Mouse (Mus musculus): ENCODE measurements around the gene Afap1l2. TPM values are rescaled to one million over a fixed set of nuclear protein-coding genes. Genes with fewer than 3 reads are reported as not detected.

The Afap1l2 gene
- polyA plus RNA-seq, 1 experiment from 2014 or later, result 1.3 TPM

DNA sequence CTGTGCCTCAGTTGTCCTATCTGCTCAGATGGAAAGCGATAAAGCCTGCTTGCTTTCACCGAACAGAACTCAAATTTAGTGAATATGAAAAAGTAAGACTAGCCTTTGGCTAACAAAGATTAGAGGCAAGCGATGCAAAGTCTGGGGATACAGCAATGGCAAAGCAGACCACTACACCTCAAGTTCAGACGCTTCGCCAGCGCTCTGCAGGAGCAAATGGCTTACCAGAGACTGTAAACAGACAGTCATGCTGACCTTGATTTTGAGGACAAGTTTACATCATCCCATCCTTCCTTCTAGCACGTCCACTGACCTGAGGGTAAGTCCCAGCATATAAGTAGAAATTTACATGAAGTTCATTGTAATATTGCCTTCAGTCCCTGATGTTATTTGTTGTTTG is 61.8 kb downstream of the Afap1l2 start:
- Histone ChIP-seq H3K9me3 (replicated peaks) (no peaks in the 10 kb centered on the region), H3K36me3 (no peaks in the 10 kb centered on the region), H3K4me3 (no peak overlapping the region), H3K4me1 (no peaks in the 10 kb centered on the region), H3K9ac (no peak overlapping the region), H3K4me2 (no peak overlapping the region), H3K27me3 (replicated peaks) (no peaks in the 10 kb centered on the region), H3K27ac (no peak overlapping the region)
- WGBS (ENCODE audit: insufficient replicate concordance), result 70% methylated on average over 7 of the region's 7 CpGs
- no peak for ATAC-seq

GRCm38 (mm10) chr19:56945621-56946020 is 62.4 kb downstream of the Afap1l2 start:
- H3K9me3 ChIP-seq (replicated peaks), result no peaks in the 10 kb centered on the region

DNA sequence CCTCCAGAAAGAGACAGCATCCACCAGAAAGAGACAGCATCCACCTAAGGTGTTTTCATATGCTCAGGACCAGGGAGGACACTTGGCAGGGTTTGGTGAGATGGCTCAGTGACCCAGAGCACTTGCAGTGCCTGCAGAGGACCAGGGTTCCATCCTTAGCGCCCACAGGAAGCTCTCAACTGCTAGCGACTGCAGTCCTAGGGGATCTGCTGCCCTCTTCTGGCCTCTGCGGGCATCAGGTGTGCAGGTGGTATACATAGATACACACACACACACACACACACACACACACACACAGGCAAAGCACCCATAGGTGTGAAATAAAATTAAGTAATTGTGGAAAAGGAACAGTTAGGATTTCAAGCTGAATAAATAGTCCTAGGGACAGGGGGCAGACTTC is 63.2 kb downstream of the Afap1l2 start:
- H3K27me3 ChIP-seq (replicated peaks), result no peaks in the 10 kb centered on the region
- no peak overlapping the region for H3K4me3 ChIP-seq
- H3K4me2 ChIP-seq, result no peak overlapping the region
- no peak overlapping the region for H3K27ac ChIP-seq
- 88% methylated on average over 3 of the region's 3 CpGs for WGBS (ENCODE audit: insufficient replicate concordance)
- H3K4me1 ChIP-seq, result no peaks in the 10 kb centered on the region
- H3K36me3 ChIP-seq, result no peaks in the 10 kb centered on the region
- no peak overlapping the region for H3K9ac ChIP-seq
- no peak for ATAC-seq
- H3K9me3 ChIP-seq (replicated peaks), result no peaks in the 10 kb centered on the region

More at GRCm38 (mm10) chr19:56945621-56946020, 62.4 kb downstream of the Afap1l2 start:
- ATAC-seq, result no peak
- H3K4me3 ChIP-seq, result no peak overlapping the region
- H3K36me3 ChIP-seq, result no peaks in the 10 kb centered on the region
- no peak overlapping the region for H3K4me2 ChIP-seq
- 65% methylated on average over 2 of the region's 2 CpGs for WGBS (ENCODE audit: insufficient replicate concordance)
- H3K27me3 ChIP-seq (replicated peaks), result no peaks in the 10 kb centered on the region
- H3K9ac ChIP-seq, result no peak overlapping the region
- no peak overlapping the region for H3K27ac ChIP-seq
- no peaks in the 10 kb centered on the region for H3K4me1 ChIP-seq

DNA sequence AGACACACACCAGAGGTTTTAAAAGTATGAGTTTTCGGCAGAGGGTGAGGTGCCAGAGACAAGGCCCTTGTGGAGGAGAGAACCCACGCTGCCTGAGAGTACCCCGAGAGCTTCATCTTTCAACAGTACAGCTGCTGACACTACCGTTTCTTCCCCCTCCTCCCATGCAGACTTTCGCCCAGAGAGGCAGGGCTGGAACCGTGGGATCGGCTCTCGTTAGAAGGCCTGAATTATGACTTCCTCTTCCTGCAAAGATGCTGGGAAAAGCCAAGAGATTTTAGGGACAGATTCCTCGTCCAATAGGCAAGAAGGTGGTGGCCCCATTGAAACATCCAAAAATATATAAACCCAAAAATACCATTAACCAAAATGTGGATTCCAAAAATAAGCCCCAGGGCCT is 63.8 kb downstream of the Afap1l2 start:
- WGBS (ENCODE audit: insufficient replicate concordance), result 54% methylated on average over 9 of the region's 9 CpGs
- no peaks in the 10 kb centered on the region for H3K36me3 ChIP-seq
- no peak overlapping the region for H3K4me3 ChIP-seq
- no peak overlapping the region for H3K9ac ChIP-seq
- H3K9me3 ChIP-seq (replicated peaks), result no peaks in the 10 kb centered on the region
- ATAC-seq, result no peak
- H3K4me2 ChIP-seq, result no peak overlapping the region
- no peaks in the 10 kb centered on the region for H3K4me1 ChIP-seq
- no peak overlapping the region for H3K27ac ChIP-seq
- H3K27me3 ChIP-seq (replicated peaks), result no peaks in the 10 kb centered on the region

GRCm38 (mm10) chr19:56942216-56942615 is 65.8 kb downstream of the Afap1l2 start:
- no peaks in the 10 kb centered on the region for H3K9me3 ChIP-seq (replicated peaks)
- ATAC-seq, result no peak
- WGBS (ENCODE audit: insufficient replicate concordance), result 69% methylated on average over 7 of the region's 7 CpGs

DNA sequence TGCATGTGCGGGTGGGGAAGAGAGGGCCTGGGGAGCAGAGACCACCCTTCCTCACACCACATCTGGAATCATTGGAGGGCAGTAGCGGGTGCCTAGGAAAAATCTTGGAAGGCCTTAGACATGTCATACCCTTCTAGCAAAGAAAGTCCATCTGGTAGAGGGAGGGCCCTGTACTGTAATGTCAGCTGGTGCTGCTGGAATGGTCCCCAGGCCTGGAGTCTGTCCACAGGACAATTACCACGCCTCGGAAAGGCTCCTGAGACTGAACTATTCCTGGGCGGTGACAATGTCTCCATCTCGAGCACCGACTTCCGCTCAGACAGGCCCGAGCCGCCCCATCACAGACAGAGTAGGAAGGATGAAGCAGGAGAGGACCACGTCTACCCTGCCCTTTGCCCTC is 67.5 kb downstream of the Afap1l2 start:
- H3K4me3 ChIP-seq, result no peak overlapping the region
- 75% methylated on average over 11 of the region's 11 CpGs for WGBS (ENCODE audit: insufficient replicate concordance)
- H3K9me3 ChIP-seq (replicated peaks), result no peaks in the 10 kb centered on the region
- H3K36me3 ChIP-seq, result no peaks in the 10 kb centered on the region
- ATAC-seq, result no peak
- no peak overlapping the region for H3K9ac ChIP-seq
- no peak overlapping the region for H3K4me2 ChIP-seq
- no peaks in the 10 kb centered on the region for H3K4me1 ChIP-seq
- H3K27ac ChIP-seq, result no peak overlapping the region
- H3K27me3 ChIP-seq (replicated peaks), result no peaks in the 10 kb centered on the region

More at GRCm38 (mm10) chr19:56942216-56942615, 65.8 kb downstream of the Afap1l2 start:
- no peak overlapping the region for H3K4me3 ChIP-seq
- no peaks in the 10 kb centered on the region for H3K4me1 ChIP-seq
- no peaks in the 10 kb centered on the region for H3K27me3 ChIP-seq (replicated peaks)
- no peaks in the 10 kb centered on the region for H3K36me3 ChIP-seq
- no peak overlapping the region for H3K4me2 ChIP-seq
- H3K27ac ChIP-seq, result no peak overlapping the region
- no peak overlapping the region for H3K9ac ChIP-seq

DNA sequence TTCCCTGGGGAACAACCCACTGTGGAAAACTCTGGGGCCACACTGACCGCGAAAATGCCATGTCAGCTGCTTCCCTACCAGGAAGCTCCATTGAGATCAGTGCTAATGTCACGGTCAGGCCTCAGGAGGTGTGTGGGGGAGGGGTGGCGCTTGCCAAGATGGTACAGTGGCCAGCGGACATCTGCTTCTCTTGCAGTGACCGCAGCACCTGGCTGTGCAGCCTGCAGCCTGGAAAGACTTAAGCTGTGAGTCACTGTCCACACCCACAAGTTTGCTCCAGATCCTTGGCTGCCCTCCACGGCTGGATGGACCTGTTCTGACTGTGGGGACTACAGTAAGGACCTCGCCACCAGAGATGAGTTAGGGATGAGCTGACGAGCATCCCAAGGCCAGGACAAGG is 68.2 kb downstream of the Afap1l2 start:
- no peak overlapping the region for H3K9ac ChIP-seq
- no peak overlapping the region for H3K27ac ChIP-seq
- no peaks in the 10 kb centered on the region for H3K4me1 ChIP-seq
- WGBS (ENCODE audit: insufficient replicate concordance), result 54% methylated on average over 9 of the region's 9 CpGs
- no peak overlapping the region for H3K4me2 ChIP-seq
- no peaks in the 10 kb centered on the region for H3K36me3 ChIP-seq
- H3K4me3 ChIP-seq, result no peak overlapping the region
- H3K27me3 ChIP-seq (replicated peaks), result no peaks in the 10 kb centered on the region
- ATAC-seq, result no peak
- no peaks in the 10 kb centered on the region for H3K9me3 ChIP-seq (replicated peaks)

DNA sequence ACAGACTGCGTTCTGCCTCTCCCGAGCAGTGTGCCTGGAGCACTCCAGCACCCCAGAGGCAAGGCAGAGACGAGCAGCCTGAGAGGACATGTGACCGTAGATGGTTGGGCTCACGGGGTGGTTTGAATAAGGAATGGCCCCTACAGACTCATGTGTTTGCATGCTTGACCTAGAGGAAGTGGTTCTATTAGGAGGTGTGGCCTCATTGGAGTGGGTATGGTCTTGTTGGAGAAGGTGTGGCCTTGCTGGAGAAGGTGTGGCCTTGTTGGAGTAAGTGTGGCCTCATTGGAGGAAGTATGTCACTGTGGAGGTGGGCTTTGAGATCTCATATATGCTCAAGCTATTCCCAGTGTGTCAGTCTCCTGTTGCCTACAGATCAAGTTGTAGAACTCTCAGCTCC is 70.1 kb downstream of the Afap1l2 start:
- Histone ChIP-seq H3K36me3 (no peaks in the 10 kb centered on the region), H3K27ac (no peak overlapping the region), H3K27me3 (replicated peaks) (no peaks in the 10 kb centered on the region), H3K4me2 (no peak overlapping the region), H3K9me3 (replicated peaks) (no peaks in the 10 kb centered on the region), H3K4me1 (no peaks in the 10 kb centered on the region), H3K4me3 (no peak overlapping the region), H3K9ac (no peak overlapping the region)
- 74% methylated on average over 5 of the region's 5 CpGs for WGBS (ENCODE audit: insufficient replicate concordance)
- ATAC-seq, result no peak

- Histone ChIP-seq H3K9ac (no peak overlapping the region), H3K27me3 (replicated peaks) (no peaks in the 10 kb centered on the region), H3K27ac (no peak overlapping the region), H3K36me3 (no peaks in the 10 kb centered on the region), H3K9me3 (replicated peaks) (no peaks in the 10 kb centered on the region), H3K4me2 (no peak overlapping the region), H3K4me1 (no peaks in the 10 kb centered on the region), H3K4me3 (no peak overlapping the region)
- ATAC-seq, result no peak
- 85% methylated on average over 8 of the region's 8 CpGs for WGBS (ENCODE audit: insufficient replicate concordance)
Measured at GRCm38 (mm10) chr19:56936253-56936652, 71.8 kb downstream of the Afap1l2 start.

GRCm38 (mm10) chr19:56935777-56936176 is 72.3 kb downstream of the Afap1l2 start:
- Histone ChIP-seq H3K9ac (no peak overlapping the region), H3K27ac (no peak overlapping the region), H3K4me3 (no peak overlapping the region), H3K36me3 (no peaks in the 10 kb centered on the region), H3K4me2 (no peak overlapping the region), H3K4me1 (no peaks in the 10 kb centered on the region), H3K27me3 (replicated peaks) (no peaks in the 10 kb centered on the region), H3K9me3 (replicated peaks) (no peaks in the 10 kb centered on the region)
- WGBS (ENCODE audit: insufficient replicate concordance), result 63% methylated on average over 7 of the region's 7 CpGs
- no peak for ATAC-seq

- no peak overlapping the region for H3K4me3 ChIP-seq
- no peak for ATAC-seq
- H3K27me3 ChIP-seq (replicated peaks), result no peaks in the 10 kb centered on the region
- no peak overlapping the region for H3K9ac ChIP-seq
- no peak overlapping the region for H3K27ac ChIP-seq
- no peak overlapping the region for H3K4me2 ChIP-seq
- WGBS (ENCODE audit: insufficient replicate concordance), result 70% methylated on average over 6 of the region's 6 CpGs
- no peaks in the 10 kb centered on the region for H3K36me3 ChIP-seq
- H3K9me3 ChIP-seq (replicated peaks), result no peaks in the 10 kb centered on the region
- H3K4me1 ChIP-seq, result no peaks in the 10 kb centered on the region
Measured at GRCm38 (mm10) chr19:56935111-56935510, 72.9 kb downstream of the Afap1l2 start.

DNA sequence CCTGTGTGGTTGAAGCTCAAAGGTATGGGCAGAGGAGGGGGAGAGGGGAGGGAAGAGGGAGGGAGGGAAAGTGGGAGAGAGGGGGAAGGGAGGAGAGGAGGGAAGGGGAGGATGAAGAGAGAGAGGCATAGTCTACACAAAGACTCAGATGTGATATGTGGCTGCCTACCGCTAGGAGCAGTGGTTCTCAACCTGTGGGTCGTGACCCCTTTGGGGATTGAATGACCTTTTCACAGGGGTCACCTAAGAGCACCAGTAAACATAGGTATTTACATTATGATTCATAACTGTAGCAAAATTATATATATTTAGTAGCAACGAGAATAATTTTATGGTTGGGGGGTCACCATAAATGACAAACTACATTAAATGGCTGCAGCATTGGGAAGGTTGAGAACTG is 74.2 kb downstream of the Afap1l2 start:
- H3K4me3 ChIP-seq, result no peak overlapping the region
- no peaks in the 10 kb centered on the region for H3K27me3 ChIP-seq (replicated peaks)
- no peak overlapping the region for H3K27ac ChIP-seq
- no peaks in the 10 kb centered on the region for H3K4me1 ChIP-seq
- no peaks in the 10 kb centered on the region for H3K9me3 ChIP-seq (replicated peaks)
- H3K36me3 ChIP-seq, result no peaks in the 10 kb centered on the region
- no peak overlapping the region for H3K4me2 ChIP-seq
- no peak overlapping the region for H3K9ac ChIP-seq
- ATAC-seq, result no peak
- WGBS (ENCODE audit: insufficient replicate concordance), result 65% methylated on average over 3 of the region's 3 CpGs

DNA sequence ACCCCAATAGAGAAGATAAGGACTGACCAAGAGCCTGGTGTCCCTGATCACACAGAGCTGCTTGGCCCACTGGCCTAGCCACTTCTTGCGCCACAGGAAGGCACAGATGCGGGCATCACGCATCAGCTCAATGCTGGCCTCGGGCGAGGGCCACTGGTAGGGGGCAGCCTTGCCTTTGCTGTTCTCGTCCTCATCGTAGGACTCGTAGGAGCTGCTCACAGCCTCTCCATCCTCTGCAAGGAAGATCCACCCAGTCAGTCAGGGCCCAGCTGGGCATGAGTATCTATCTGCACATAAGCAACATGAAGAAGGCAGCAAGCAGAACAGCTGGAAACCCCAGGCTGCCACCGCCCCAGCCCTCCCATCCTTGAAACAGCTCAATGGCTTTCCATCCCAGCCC is 78.0 kb downstream of the Afap1l2 start:
- Histone ChIP-seq H3K27me3 (replicated peaks) (no peaks in the 10 kb centered on the region), H3K4me3 (no peak overlapping the region), H3K9me3 (replicated peaks) (no peaks in the 10 kb centered on the region), H3K36me3 (no peaks in the 10 kb centered on the region), H3K4me1 (no peaks in the 10 kb centered on the region), H3K4me2 (no peak overlapping the region), H3K9ac (no peak overlapping the region), H3K27ac (no peak overlapping the region)
- 61% methylated on average over 9 of the region's 9 CpGs for WGBS (ENCODE audit: insufficient replicate concordance)
- no peak for ATAC-seq

Data from liver, embryonic 12.5 days (tissue).